Mouse (Mus musculus) forebrain, embryonic 10.5 days (tissue): ENCODE measurements around the gene Rsph3b. TPM values are rescaled to one million over a fixed set of nuclear protein-coding genes. Genes with fewer than 3 reads are reported as not detected.
"Not testable (repeated sequence)": the region's sequence is repeated elsewhere in the genome, so short reads cannot be mapped to it uniquely, and the experiment has no call there.

ENCODE experiments used
- DNase-seq: peaks from one replicate; pipeline ENCODE4 v3.0.0-alpha.2; 2017; ENCODE audit warnings: low spot score; ENCODE audit errors: extremely low spot score
- H3K27ac ChIP-seq: fragments of 300-500 bp; sonication (generic); 2 replicates; pipeline ENCODE4 v1.5.1; 2016; ENCODE audit warnings: mild to moderate bottlenecking
- H3K27me3 ChIP-seq: fragments of 300-500 bp; sonication (generic); 2 replicates; pipeline ENCODE4 v1.6.1; 2016; ENCODE audit warnings: mild to moderate bottlenecking; ENCODE audit not compliant: poor library complexity, severe bottlenecking
- H3K36me3 ChIP-seq: fragments of 300-500 bp; sonication (generic); replicated peaks from 2 replicates; pipeline ENCODE4 v1.6.1; 2016; ENCODE audit warnings: mild to moderate bottlenecking, moderate library complexity
- H3K4me1 ChIP-seq: fragments of 300-500 bp; sonication (generic); 2 replicates; pipeline ENCODE4 v1.6.1; 2016
- H3K4me3 ChIP-seq: fragments of 300-500 bp; sonication (generic); 2 replicates; pipeline ENCODE4 v1.5.1; 2016; ENCODE audit warnings: mild to moderate bottlenecking, moderate library complexity
- H3K9me3 ChIP-seq: fragments of 300-500 bp; sonication (generic); 2 replicates; pipeline ENCODE4 v1.6.1; 2016; ENCODE audit warnings: mild to moderate bottlenecking, moderate library complexity
- WGBS: fragments of 180-500 bp; shearing (Covaris S2); methylation state at CpG from one replicate; pipeline ENCODE4 v1.1.7; 2016; 5-methylcytosine and 5-hydroxymethylcytosine counted together
- polyA plus RNA-seq: library from polyadenylated mRNA; unstranded; fragments of >200 nt; fragmentation: Nextera tagmentation; extraction: Ambion mirVana; gene quantifications from 2 replicates; pipeline ENCODE4 v1.2.1, GENCODE M21; 2016

The Rsph3b gene
- polyA plus RNA-seq = 37.0 and 37.4 TPM in 2 replicates

DNA sequence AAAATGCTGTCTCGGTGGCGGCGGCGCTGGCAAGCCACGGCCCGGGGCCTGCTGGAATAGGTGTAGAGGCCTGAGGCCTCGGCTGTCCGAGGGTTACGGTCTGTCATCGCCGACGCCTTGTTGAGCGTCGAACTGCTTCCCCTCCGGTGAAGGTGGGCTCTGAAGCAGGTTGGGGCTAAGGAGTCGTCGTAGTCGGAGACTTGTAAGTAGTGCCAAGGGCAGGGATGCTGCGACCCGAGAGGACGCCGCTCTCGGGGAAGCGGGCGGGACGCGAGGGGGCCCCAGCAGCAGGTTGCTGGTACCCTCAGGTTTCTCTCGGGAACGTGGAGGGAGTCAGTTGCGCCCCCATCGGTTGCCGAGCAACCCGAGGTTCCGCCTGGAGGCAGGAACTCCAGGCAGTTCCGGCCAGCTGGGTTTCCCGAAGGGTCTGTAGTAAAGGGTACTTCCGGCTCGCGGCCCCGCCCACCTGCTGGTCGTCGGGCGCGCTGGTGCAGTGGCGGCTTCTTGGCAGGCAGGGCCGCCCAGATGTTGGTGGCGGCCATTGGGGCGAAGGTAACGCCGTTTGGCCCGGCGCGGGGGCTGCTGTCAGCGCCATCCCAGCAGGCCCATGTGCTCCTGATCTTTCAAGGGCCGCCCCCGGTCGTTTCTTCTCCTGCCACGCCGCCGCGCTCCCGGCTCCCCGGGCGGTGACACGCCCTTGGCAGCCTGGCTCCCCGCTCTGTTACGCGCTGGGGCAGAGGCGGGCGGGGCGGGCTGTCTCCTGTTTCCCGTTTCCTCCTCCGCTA lies at the start of gene Rsph3b:
Gene Rsph3b, minus strand, starts transcription at position 699 of the 785 bp plus-strand sequence.
- not testable (repeated sequence) for H3K9me3 ChIP-seq, H3K27me3 ChIP-seq, H3K36me3 ChIP-seq, H3K4me1 ChIP-seq
- Histone ChIP-seq H3K27ac (peak within 1 kb of the TSS; percentile 87), H3K4me3 (peak within 1 kb of the TSS; percentile 62)
- 1% methylated on average over 70 of the region's 73 CpGs for WGBS
- DNase-seq = peak; percentile 91

- not testable (repeated sequence) for H3K9me3 ChIP-seq, H3K4me3 ChIP-seq
- whole genome bisulfite sequencing = 67% methylated on average over 1 of the region's 7 CpGs
Observed at GRCm38 (mm10) chr17:6997778-6998490, 49.5 kb upstream of the Rsph3b start.

GRCm38 (mm10) chr17:6996826-6997225 lies 48.3 kb upstream of the Rsph3b start:
- H3K9me3 ChIP-seq, H3K27me3 ChIP-seq, H3K4me1 ChIP-seq, DNase-seq, H3K4me3 ChIP-seq, H3K36me3 ChIP-seq, H3K27ac ChIP-seq: not testable (repeated sequence)
- WGBS = 84% methylated on average over 8 of the region's 8 CpGs

More at GRCm38 (mm10) chr17:6997778-6998490, 49.5 kb upstream of the Rsph3b start:
- H3K4me1 ChIP-seq, H3K36me3 ChIP-seq, H3K27me3 ChIP-seq, H3K27ac ChIP-seq, DNase-seq: not testable (repeated sequence)

GRCm38 (mm10) chr17:6995504-6995903 lies 47.0 kb upstream of the Rsph3b start:
- DNase-seq, H3K4me1 ChIP-seq, H3K9me3 ChIP-seq, H3K27me3 ChIP-seq, H3K27ac ChIP-seq, H3K36me3 ChIP-seq, H3K4me3 ChIP-seq: not testable (repeated sequence)
- no CpG with 5 or more reads among the region's 6 CpGs for WGBS

- peaks cover 12% of the 10 kb centered on the region for H3K36me3 ChIP-seq
- not testable (repeated sequence) for H3K9me3 ChIP-seq, H3K27me3 ChIP-seq, H3K4me1 ChIP-seq, H3K4me3 ChIP-seq, DNase-seq, H3K27ac ChIP-seq
- WGBS = 95% methylated on average over 1 of the region's 1 CpGs
Observed at GRCm38 (mm10) chr17:6986118-6986517, 37.6 kb upstream of the Rsph3b start.

GRCm38 (mm10) chr17:6980144-6980543 lies 31.7 kb upstream of the Rsph3b start:
- H3K27me3 ChIP-seq, DNase-seq, H3K36me3 ChIP-seq, H3K4me1 ChIP-seq, H3K9me3 ChIP-seq, H3K27ac ChIP-seq, H3K4me3 ChIP-seq: not testable (repeated sequence)
- 94% methylated on average over 5 of the region's 8 CpGs for WGBS

DNA sequence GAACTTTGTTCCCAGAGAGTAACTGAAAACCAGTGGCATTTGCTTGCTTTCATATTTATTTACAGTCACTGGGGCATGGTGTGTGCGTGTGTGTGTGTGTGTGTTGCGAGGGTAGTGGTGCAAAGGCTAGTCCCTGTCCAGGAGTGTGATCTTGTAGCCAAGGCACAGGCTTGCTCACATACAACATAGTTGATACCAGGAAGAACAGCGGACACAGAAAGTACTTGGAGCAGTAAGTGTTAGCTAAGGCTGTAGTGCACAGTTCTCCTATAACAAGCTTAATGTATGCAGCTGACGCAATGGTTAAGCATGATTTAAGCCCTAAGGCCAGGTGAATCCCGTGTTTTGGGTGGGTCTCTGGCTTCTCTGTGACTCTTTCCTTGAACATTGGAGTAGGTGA lies 30.9 kb upstream of the Rsph3b start:
- not testable (repeated sequence) for H3K36me3 ChIP-seq, H3K9me3 ChIP-seq, DNase-seq, H3K4me1 ChIP-seq, H3K27me3 ChIP-seq
- 41% methylated on average over 5 of the region's 5 CpGs for WGBS
- H3K27ac ChIP-seq = peak overlapping the region; percentile 85; the same call in 1 of the 2 replicates
- H3K4me3 ChIP-seq = peak overlapping the region; percentile 58

- under 1% methylated on average over 57 of the region's 68 CpGs for WGBS
- H3K36me3 ChIP-seq, H3K27me3 ChIP-seq, H3K4me1 ChIP-seq, H3K9me3 ChIP-seq: not testable (repeated sequence)
- Histone ChIP-seq H3K27ac (peak within 1 kb of the TSS; percentile 85), H3K4me3 (peak within 1 kb of the TSS; percentile 58)
- peak; percentile 41 for DNase-seq
Observed at GRCm38 (mm10) chr17:6978287-6979248, 30.1 kb upstream of the Rsph3b start, which contains the start of gene Gm49721. Gene Gm49721 (plus strand): TSS chr17:6978904.

DNA sequence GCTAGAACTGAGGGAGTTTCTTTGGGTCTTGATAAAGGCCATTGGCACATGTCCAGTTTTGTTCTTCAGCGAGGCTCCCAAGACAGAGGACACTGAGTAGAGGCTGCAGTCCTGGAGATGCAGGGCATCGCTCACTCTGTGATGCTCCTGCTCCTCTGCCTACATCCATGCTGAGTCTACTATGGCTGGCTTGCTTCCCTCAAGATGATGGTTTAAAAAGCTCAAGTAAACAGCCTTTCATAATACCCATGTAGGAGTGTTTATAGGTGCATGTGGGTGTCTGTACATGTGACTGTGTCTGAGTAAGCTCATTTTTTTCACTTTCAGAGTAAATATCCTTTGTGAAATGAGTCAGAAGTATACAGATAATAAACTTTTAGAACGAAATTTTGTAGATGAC lies 26.5 kb upstream of the Rsph3b start:
- not testable (repeated sequence) for H3K36me3 ChIP-seq, H3K27ac ChIP-seq, H3K9me3 ChIP-seq, H3K4me1 ChIP-seq, H3K4me3 ChIP-seq, DNase-seq, H3K27me3 ChIP-seq
- 78% methylated on average over 3 of the region's 3 CpGs for WGBS

GRCm38 (mm10) chr17:6972836-6973396 lies 24.4 kb upstream of the Rsph3b start:
- not testable (repeated sequence) for H3K4me1 ChIP-seq, H3K27me3 ChIP-seq, H3K27ac ChIP-seq, DNase-seq, H3K36me3 ChIP-seq, H3K9me3 ChIP-seq, H3K4me3 ChIP-seq
- WGBS = 74% methylated on average over 4 of the region's 4 CpGs

GRCm38 (mm10) chr17:6971238-6971637 lies 22.8 kb upstream of the Rsph3b start:
- H3K4me3 ChIP-seq, H3K27ac ChIP-seq, H3K27me3 ChIP-seq, H3K4me1 ChIP-seq, DNase-seq, H3K9me3 ChIP-seq, H3K36me3 ChIP-seq: not testable (repeated sequence)
- 84% methylated on average over 8 of the region's 8 CpGs for WGBS

DNA sequence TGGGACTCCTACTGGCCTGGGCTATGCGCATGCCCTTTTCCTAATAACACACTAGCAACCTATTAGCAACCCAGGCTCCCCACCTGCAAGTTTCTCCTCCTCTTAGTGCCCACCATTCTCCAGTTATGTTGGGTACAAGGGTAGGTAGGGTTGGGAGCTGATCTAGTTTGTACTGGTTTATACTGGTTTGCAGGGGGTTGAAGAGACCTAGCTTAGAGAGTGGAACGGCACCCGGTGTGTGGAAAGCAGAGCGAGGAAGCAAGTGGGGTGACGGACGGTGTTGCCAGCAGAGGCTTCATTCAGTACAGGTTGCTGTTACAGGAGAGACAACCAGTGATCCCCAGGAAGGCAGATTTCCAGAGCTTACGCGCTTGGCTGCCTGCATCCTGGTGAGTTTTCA lies 21.9 kb upstream of the Rsph3b start, which contains the start of gene Rnaset2b:
Gene Rnaset2b, plus strand, starts transcription at position 301 of the 400 bp plus-strand sequence.
- H3K36me3 ChIP-seq, DNase-seq: not testable (repeated sequence)
- 86% methylated on average over 1 of the region's 8 CpGs for WGBS

More for the DNA sequence above, 21.9 kb upstream of the Rsph3b start, which contains the start of gene Rnaset2b:
- not testable (repeated sequence) for H3K27me3 ChIP-seq, H3K9me3 ChIP-seq, H3K4me1 ChIP-seq, H3K27ac ChIP-seq, H3K4me3 ChIP-seq
